Mouse (Mus musculus): ENCODE measurements around the gene Ptch2. TPM values are rescaled to one million over a fixed set of nuclear protein-coding genes. Genes with fewer than 3 reads are reported as not detected.

Ptch2 gene
- total RNA-seq, 1 experiment: 28.2 TPM

- DNase-seq (ENCODE audit: low read depth, low spot score): no peak
- in situ Hi-C loops (cut with MboI; ENCODE audit: low sequenced_read_pairs in 2 of 2, unreplicated experiment in 2 of 2): no loop called here
- no peaks in the 10 kb centered on the region for H3K9me3 ChIP-seq (ENCODE audit: control insufficient read depth, insufficient read depth, low read depth, low read length)
- H3K9ac ChIP-seq (ENCODE audit: insufficient read depth, low read depth, low read length, poor library complexity, severe bottlenecking): no peak overlapping the region
- H3K27ac ChIP-seq (ENCODE audit: insufficient read depth, low read depth, low read length, poor library complexity, severe bottlenecking): no peak overlapping the region
- no peak overlapping the region for H3K4me3 ChIP-seq (ENCODE audit: insufficient read depth in 1 of 2, low read depth in 1 of 2, low read length in 2 of 2, poor library complexity in 1 of 2, severe bottlenecking in 1 of 2)
- H3K4me1 ChIP-seq (ENCODE audit: control insufficient read depth in 2 of 2, insufficient read depth in 2 of 2, low read length in 2 of 2, poor library complexity in 1 of 2): peaks cover 0 to 3% of the 10 kb centered on the region in 2 experiments; a peak in 1 of 4 replicates
- peaks cover 36% of the 10 kb centered on the region for H3K36me3 ChIP-seq (ENCODE audit: control insufficient read depth, insufficient read depth, low read length, poor library complexity, severe bottlenecking)
- TF ChIP-seq HCFC1 (IDR thresholded peaks at IDR 0.05; ENCODE audit: borderline replicate concordance, insufficient read depth, low read length): no peak
- TF ChIP-seq MAFK (IDR thresholded peaks at IDR 0.05; ENCODE audit: insufficient read depth, low read depth, low read length): no peak
- no peak for TF ChIP-seq CHD2 (IDR thresholded peaks at IDR 0.05; ENCODE audit: low read depth, low read length)
Observed at GRCm38 (mm10) chr4:117115592-117115991, 19.7 kb downstream of the Ptch2 start.

- H3K9me3 ChIP-seq (ENCODE audit: control insufficient read depth, insufficient read depth, low read depth, low read length): no peaks in the 10 kb centered on the region
- no peak overlapping the region for H3K27ac ChIP-seq (ENCODE audit: insufficient read depth, low read depth, low read length, poor library complexity, severe bottlenecking)
- H3K4me3 ChIP-seq (ENCODE audit: insufficient read depth in 1 of 2, low read depth in 1 of 2, low read length in 2 of 2, poor library complexity in 1 of 2, severe bottlenecking in 1 of 2): no peak overlapping the region
- H3K4me1 ChIP-seq (ENCODE audit: control insufficient read depth in 2 of 2, insufficient read depth in 2 of 2, low read length in 2 of 2, poor library complexity in 1 of 2): peaks cover 0 to 10% of the 10 kb centered on the region in 2 experiments; a peak in 2 of 4 replicates
- H3K9ac ChIP-seq (ENCODE audit: insufficient read depth, low read depth, low read length, poor library complexity, severe bottlenecking): no peak overlapping the region
- H3K36me3 ChIP-seq (ENCODE audit: control insufficient read depth, insufficient read depth, low read length, poor library complexity, severe bottlenecking): peaks cover 22% of the 10 kb centered on the region
- DNase-seq (ENCODE audit: low read depth, low spot score): no peak
- in situ Hi-C loops (cut with MboI; ENCODE audit: low sequenced_read_pairs in 2 of 2, unreplicated experiment in 2 of 2): no loop called here
- TF ChIP-seq CHD2 (IDR thresholded peaks at IDR 0.05; ENCODE audit: low read depth, low read length) (no peak), MAFK (IDR thresholded peaks at IDR 0.05; ENCODE audit: insufficient read depth, low read depth, low read length) (no peak), ZNF384 (IDR thresholded peaks at IDR 0.05; ENCODE audit: low read depth, low read length) (no peak), ZC3H11A (IDR thresholded peaks at IDR 0.05; ENCODE audit: borderline replicate concordance, low read depth, low read length) (no peak), HCFC1 (IDR thresholded peaks at IDR 0.05; ENCODE audit: borderline replicate concordance, insufficient read depth, low read length) (no peak)
Observed at GRCm38 (mm10) chr4:117117931-117118330, 22.1 kb downstream of the Ptch2 start.

- peak overlapping the region; percentile 84 for H3K9ac ChIP-seq (ENCODE audit: insufficient read depth, low read depth, low read length, poor library complexity, severe bottlenecking)
- DNase-seq (ENCODE audit: low read depth, low spot score): no peak
- H3K9me3 ChIP-seq (ENCODE audit: control insufficient read depth, insufficient read depth, low read depth, low read length): no peaks in the 10 kb centered on the region
- H3K27ac ChIP-seq (ENCODE audit: insufficient read depth, low read depth, low read length, poor library complexity, severe bottlenecking): peak overlapping the region; percentile 75; the same call in 1 of the 2 replicates
- peak overlapping the region; percentile 68 to 83 for H3K4me3 ChIP-seq (ENCODE audit: insufficient read depth in 1 of 2, low read depth in 1 of 2, low read length in 2 of 2, poor library complexity in 1 of 2, severe bottlenecking in 1 of 2)
- H3K4me1 ChIP-seq (ENCODE audit: control insufficient read depth in 2 of 2, insufficient read depth in 2 of 2, low read length in 2 of 2, poor library complexity in 1 of 2): peaks cover 0 to 20% of the 10 kb centered on the region in 2 experiments; a peak in 2 of 4 replicates
- peaks cover 12% of the 10 kb centered on the region for H3K36me3 ChIP-seq (ENCODE audit: control insufficient read depth, insufficient read depth, low read length, poor library complexity, severe bottlenecking)
- in situ Hi-C loops (cut with MboI; ENCODE audit: low sequenced_read_pairs in 2 of 2, unreplicated experiment in 2 of 2): no loop called here
- TF ChIP-seq ZNF384 (IDR thresholded peaks at IDR 0.05; ENCODE audit: low read depth, low read length) (no peak), MAFK (IDR thresholded peaks at IDR 0.05; ENCODE audit: insufficient read depth, low read depth, low read length) (no peak), CHD2 (IDR thresholded peaks at IDR 0.05; ENCODE audit: low read depth, low read length) (no peak), ZC3H11A (IDR thresholded peaks at IDR 0.05; ENCODE audit: borderline replicate concordance, low read depth, low read length) (no peak), HCFC1 (IDR thresholded peaks at IDR 0.05; ENCODE audit: borderline replicate concordance, insufficient read depth, low read length) (no peak)
Observed at GRCm38 (mm10) chr4:117119636-117120035, 23.8 kb downstream of the Ptch2 start.

DNA sequence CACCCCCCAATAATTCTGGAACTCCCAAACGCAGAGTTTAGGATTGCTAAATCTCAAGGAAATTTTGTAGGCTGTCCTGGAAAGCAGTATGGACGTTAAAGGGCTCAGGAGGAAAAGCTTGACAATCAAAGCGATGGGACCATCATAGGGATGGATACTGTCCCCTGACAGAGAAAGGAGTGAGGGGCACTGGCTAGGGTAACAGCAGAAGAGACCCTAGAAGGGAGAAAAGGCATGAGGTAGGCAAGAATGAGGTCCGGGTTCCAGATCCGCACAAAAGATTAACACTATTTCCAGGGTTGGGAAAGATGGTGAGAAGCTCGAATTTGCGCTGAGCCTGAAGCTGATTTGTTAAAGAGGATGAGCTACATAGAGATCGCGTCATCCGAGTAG is 24.2 kb downstream of the Ptch2 start:
- no peak for TF ChIP-seq ZNF384 (IDR thresholded peaks at IDR 0.05; ENCODE audit: low read depth, low read length)
- TF ChIP-seq HCFC1 (IDR thresholded peaks at IDR 0.05; ENCODE audit: borderline replicate concordance, insufficient read depth, low read length): no peak
- TF ChIP-seq MAFK (IDR thresholded peaks at IDR 0.05; ENCODE audit: insufficient read depth, low read depth, low read length): peak; percentile 22; the same call in 1 of the 2 replicates
- Histone ChIP-seq H3K9ac (ENCODE audit: insufficient read depth, low read depth, low read length, poor library complexity, severe bottlenecking) (peak overlapping the region; percentile 84), H3K9me3 (ENCODE audit: control insufficient read depth, insufficient read depth, low read depth, low read length) (no peaks in the 10 kb centered on the region), H3K4me1 (ENCODE audit: control insufficient read depth in 2 of 2, insufficient read depth in 2 of 2, low read length in 2 of 2, poor library complexity in 1 of 2) (peaks cover 2 to 22% of the 10 kb centered on the region in 2 experiments; a peak in 2 of 4 replicates), H3K36me3 (ENCODE audit: control insufficient read depth, insufficient read depth, low read length, poor library complexity, severe bottlenecking) (peaks cover 8% of the 10 kb centered on the region), H3K4me3 (ENCODE audit: insufficient read depth in 1 of 2, low read depth in 1 of 2, low read length in 2 of 2, poor library complexity in 1 of 2, severe bottlenecking in 1 of 2) (peak overlapping the region; percentile 68 to 83), H3K27ac (ENCODE audit: insufficient read depth, low read depth, low read length, poor library complexity, severe bottlenecking) (peak overlapping the region; percentile 75)
- in situ Hi-C loops (cut with MboI; ENCODE audit: low sequenced_read_pairs in 2 of 2, unreplicated experiment in 2 of 2): no loop called here
- no peak for DNase-seq (ENCODE audit: low read depth, low spot score)
